Mouse (Mus musculus) cerebellum, postnatal 10 days (tissue): Measurements from ENCODE around the gene Mr1.

Experiments used
- DNase-seq, 2 experiments: peaks; one replicate each; pipeline ENCODE4 v3.0.0; 2021; ENCODE audit warnings: mixed read lengths in 2 of 2

Mr1 gene

DNA sequence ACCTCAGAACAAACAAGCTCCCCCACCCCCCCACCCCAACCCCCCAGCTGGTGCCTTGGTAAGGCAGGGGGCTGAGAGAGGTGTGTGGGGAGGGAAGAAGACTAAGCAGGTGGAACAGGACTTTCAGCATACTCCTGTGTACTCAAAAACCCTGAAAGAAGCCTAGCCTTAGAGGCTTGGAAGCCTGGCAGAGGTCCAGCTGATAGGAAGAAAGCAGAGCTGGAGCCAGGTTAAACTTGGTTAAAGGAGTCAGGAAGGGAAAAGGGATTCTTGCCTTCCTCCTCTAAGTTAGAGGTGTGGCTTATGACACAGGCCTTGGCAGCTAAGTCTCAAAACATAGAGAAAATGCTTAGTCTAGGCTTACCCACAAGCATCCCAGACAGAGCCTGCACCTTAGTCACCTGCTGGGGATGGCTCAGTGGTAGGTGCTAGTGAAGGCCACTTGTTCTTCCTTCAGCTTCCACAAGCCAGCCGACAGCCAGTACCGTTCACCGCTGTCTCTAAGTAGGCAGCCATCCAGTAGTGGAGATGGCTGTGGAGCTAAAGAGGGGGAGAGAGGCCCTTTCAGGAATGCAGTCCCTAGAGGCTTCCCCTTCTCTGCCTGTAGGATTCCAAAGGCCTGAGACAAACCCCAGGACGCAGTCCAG lies 53.3 kb downstream of the Mr1 start:
- peak; percentile 64 for DNase-seq

DNA sequence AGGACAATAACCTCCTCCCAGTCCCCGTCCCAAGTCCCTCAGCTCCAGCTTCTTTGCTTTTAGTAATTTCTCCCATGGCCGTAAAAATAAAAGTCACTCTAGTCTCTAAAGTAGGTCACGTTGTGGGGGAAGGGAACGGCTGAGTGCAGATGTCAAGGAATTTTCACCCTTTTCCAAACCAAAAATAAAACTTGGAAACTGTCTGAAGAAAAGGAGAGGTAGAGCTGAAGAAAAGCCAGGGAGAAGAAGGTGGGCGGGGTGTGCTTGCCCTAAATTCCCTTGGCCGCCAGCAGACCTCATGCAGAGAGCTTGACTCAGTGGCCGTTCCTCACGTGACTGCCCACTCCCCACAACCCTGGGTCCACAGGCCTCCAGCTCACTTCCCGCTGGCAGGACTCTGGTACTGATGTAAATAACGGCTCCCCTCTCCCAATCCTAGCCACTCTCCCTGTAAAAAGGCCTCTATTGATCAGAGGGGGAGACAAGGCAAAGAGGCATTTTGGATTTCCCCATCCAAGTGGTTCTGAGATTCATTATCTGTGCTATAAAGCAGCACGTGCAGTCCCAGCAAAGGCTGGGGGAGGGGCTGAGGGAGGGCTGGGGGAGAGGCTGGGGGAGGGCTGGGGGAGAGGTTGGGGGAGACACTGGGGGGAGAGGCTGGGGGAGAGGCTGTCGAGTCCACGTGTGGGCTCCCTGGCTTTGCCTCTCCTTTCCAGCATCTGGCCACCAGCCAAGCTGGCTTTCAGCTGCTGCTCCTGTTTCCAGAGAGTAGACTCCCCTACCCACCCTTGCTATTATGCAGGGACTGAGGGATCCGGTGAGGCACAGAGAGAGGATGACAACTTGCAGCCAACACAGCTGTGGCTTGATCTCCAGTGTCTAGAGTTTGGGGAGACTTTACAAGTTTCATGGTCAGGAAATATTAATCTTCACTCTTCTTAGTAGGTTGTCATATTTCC lies 54.5 kb downstream of the Mr1 start:
- DNase-seq, result peak; percentile 85 to 89

DNA sequence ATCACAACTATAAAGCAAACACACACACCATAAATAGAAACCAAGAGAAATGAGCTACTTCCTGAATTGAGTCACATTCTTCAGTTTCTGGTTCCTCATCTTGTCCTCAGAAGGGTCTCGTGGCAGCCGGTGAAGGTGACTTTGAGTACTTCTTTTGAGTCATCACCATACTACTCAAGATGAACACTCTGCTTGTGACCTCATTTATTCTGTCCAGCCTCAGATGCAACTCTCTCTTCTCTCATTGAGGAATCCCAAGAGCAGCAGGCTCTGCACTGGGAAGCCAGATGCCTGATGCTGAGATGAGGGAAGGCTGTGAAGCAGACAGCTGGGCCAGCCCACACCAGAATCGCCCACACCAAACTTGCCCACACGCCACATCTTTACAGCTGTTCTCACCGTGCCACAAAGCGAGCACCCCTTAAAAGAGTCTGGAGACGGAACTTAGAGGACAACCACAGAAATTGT lies 55.2 kb downstream of the Mr1 start:
- DNase-seq, result no peak

- no peak for DNase-seq
These were observed 55.9 kb downstream of the Mr1 start for GRCm38 (mm10) chr1:155090736-155091135.

- no peak for DNase-seq
These were observed 56.3 kb downstream of the Mr1 start for GRCm38 (mm10) chr1:155090327-155090726.

DNA sequence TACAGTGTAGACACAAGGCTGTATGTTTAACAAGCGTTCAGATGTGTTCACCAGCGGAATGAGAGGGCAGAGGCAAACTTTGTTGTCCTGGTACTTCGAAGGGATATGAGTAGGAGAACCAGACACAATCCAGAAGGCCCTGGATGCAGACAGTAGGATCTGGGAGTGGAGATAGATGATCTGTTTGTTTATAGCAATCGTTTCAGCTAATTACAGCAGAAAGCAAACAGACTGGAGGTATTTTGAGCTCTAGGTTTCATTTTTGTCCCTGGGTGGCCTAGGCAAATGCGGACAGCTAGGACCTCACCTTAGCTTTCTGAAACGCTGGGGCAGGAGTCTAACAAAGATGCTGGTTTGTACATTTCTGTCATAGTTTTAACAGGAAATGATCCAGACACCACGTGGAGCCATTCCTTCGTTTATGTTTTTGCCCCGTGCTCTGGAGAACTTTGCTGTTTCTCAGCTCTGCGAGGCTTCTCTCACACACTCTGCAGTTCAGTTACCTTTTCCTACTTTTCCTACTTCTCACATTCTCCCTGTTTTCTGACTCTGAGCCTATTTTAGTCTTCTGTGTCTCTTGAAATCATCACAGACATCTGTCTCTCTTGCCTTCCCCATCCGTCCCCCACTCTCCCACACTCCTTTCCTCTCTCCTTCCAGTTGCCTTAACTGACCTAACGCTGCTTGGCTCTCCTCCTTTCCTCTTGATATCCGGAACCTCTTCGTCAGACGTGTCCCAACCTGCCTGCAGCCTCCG lies 57.6 kb downstream of the Mr1 start:
- DNase-seq, result no peak

DNA sequence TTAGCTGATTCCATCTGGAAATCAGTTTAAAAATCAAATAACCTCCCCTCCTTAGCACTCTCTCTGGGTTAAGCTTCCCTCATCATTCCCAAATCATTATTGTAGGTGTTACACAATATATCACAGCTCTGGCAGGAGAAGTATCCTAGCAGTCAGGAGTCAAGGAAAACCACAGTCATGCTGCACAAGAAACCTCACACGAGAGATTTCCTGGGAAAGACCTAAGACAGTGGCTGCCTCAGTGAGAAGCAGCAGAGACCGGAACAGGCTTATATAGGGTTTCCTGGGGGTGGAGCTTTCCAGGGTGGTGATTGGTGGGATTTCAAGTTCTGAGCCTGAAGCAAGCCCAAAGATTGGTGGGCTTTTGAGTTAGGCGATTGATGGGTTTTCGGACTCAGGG lies 58.6 kb downstream of the Mr1 start:
- no peak for DNase-seq

DNA sequence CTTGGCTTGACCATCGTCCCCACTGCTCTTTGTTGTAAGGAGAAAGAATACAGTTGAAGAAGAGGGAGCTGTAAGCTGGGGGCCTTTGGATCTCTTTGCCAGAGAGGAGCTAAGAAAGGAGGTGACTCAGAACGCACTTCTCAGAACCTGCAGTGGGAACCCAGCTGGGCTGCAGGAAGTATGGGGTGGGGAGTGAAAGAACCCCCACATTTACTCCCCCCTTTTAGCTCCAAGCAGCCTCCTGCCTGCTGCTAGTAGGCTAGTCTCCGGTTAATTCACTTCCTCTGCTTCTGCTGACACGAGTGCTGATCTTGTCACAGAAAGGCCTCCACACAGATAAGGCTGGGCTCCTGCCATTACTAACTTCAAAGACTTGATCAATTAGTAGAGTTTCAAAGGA lies 59.7 kb downstream of the Mr1 start:
- no peak for DNase-seq

- DNase-seq, result no peak
These were observed 60.2 kb downstream of the Mr1 start for GRCm38 (mm10) chr1:155086416-155086815.

GRCm38 (mm10) chr1:155084839-155085238 lies 61.8 kb downstream of the Mr1 start:
- peak in 1 of 2 experiments; percentile 34 for DNase-seq

- DNase-seq, result peak; percentile 96 to 99
These were observed 63.0 kb downstream of the Mr1 start for GRCm38 (mm10) chr1:155083271-155084265.

GRCm38 (mm10) chr1:155082965-155083268 lies 63.7 kb downstream of the Mr1 start:
- DNase-seq, result peak in 1 of 2 experiments; percentile 87

DNA sequence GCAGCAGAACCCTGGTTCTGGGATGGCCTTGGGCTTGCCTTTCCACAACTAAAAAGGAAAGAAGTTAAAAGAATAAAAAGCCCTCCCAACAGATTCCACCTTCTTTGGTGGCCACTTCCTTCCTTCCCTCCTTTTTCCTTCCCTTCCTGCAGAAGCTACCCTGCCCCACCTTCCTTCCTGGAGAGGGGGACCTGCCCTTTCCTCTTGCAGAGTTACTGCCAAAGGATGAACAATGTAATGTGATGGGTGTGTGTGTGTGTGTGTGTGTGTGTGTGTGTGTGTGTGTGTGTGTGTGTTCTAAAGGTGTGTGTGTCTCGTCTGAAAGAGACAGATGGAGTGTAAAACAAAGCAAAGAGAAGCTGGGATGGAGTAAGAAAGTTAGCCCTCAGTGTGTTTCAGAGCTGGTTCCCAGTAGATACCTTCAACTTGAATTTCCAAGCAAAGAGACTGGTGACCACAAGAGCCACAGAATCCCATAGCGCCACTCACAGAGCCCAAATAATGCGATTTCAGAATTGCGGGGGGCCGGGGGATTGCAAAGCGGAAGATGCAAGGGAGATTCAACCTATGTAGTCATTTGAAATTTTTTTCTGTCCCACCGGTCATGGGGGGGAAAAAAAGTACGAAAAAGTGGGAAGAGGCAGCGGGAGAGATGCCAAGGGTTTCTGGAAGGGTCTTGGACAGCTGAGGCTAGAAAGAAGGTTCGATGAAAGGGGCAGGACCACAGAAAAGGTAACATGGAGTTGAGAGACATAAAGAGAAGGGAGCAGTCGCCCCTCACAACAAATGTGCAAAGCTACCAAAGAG lies 64.3 kb downstream of the Mr1 start:
- peak; percentile 49 to 83 for DNase-seq

GRCm38 (mm10) chr1:155077675-155078074 lies 68.9 kb downstream of the Mr1 start:
- DNase-seq, result no peak
